Mouse (Mus musculus) stomach, embryonic 14.5 days (tissue): ENCODE measurements around the gene Pibf1. TPM values are rescaled to one million over a fixed set of nuclear protein-coding genes. Genes with fewer than 3 reads are reported as not detected.

Experiments
- ATAC-seq: fragments of 200-750 bp; cut with Nextera tagmentation; 2 replicates; pipeline ENCODE4 v1.8.0; 2017; ENCODE audit warnings: low read depth, moderate TSS enrichment; ENCODE audit not compliant: insufficient number of reproducible peaks, insufficient read depth, low FRiP score
- H3K27ac ChIP-seq: fragments of 300-500 bp; sonication (generic); 2 replicates; pipeline ENCODE4 v1.5.1; 2014; ENCODE audit warnings: mild to moderate bottlenecking, low read length, moderate library complexity, mixed read lengths
- H3K27me3 ChIP-seq: fragments of 300-500 bp; sonication (generic); 2 replicates; pipeline ENCODE4 v1.6.1; 2014; ENCODE audit warnings: low read length, control low read depth, mixed read lengths; ENCODE audit not compliant: control insufficient read depth, insufficient read depth
- H3K36me3 ChIP-seq: fragments of 300-500 bp; sonication (generic); 2 replicates; pipeline ENCODE4 v1.6.1; 2014; ENCODE audit warnings: mild to moderate bottlenecking, control low read depth, low read length, moderate library complexity, mixed read lengths; ENCODE audit not compliant: control insufficient read depth, insufficient read depth
- H3K4me1 ChIP-seq: fragments of 300-500 bp; sonication (generic); 2 replicates; pipeline ENCODE4 v1.6.1; 2014; ENCODE audit warnings: low read length, control low read depth, mixed read lengths; ENCODE audit not compliant: control insufficient read depth, insufficient read depth
- H3K4me2 ChIP-seq: fragments of 300-500 bp; sonication (generic); replicated peaks from 2 replicates; pipeline ENCODE4 v1.6.1; 2014; ENCODE audit warnings: low read depth, low read length, control low read depth
- H3K4me3 ChIP-seq: fragments of 300-500 bp; sonication (generic); 2 replicates; pipeline ENCODE4 v1.5.1; 2014; ENCODE audit warnings: low read depth, low read length, control low read depth
- H3K9ac ChIP-seq: fragments of 300-500 bp; sonication (generic); replicated peaks from 2 replicates; pipeline ENCODE4 v1.6.1; 2014; ENCODE audit warnings: low read depth, mild to moderate bottlenecking, control low read depth, low read length, moderate library complexity, mixed read lengths
- H3K9me3 ChIP-seq: fragments of 300-500 bp; sonication (generic); 2 replicates; pipeline ENCODE4 v1.6.1; 2016; ENCODE audit warnings: low read depth, low read length, control low read depth; ENCODE audit not compliant: control insufficient read depth
- WGBS: fragments of 180-500 bp; shearing (Covaris S2); extraction: QIAGEN DNeasy Blood & Tissue Kit; methylation state at CpG from one replicate; pipeline ENCODE4 v1.1.7; 2014; 5-methylcytosine and 5-hydroxymethylcytosine counted together
- polyA plus RNA-seq: library from polyadenylated mRNA; unstranded; fragments of >200 nt; fragmentation: Nextera tagmentation; extraction: Ambion mirVana; gene quantifications from 2 replicates; pipeline ENCODE4 v1.2.1, GENCODE M21; 2014

Pibf1 gene
- polyA plus RNA-seq: 21.5 and 21.6 TPM in 2 replicates

- Histone ChIP-seq H3K4me2 (peak within 1 kb of the TSS; percentile 74), H3K36me3 (peaks cover 38% of the 10 kb centered on the region), H3K27ac (peak within 1 kb of the TSS; percentile 80), H3K27me3 (no peaks in the 10 kb centered on the region), H3K9me3 (no peaks in the 10 kb centered on the region), H3K4me1 (0 out of 2 replicates have a peak, but pooled peaks cover 8% of the 10 kb centered on the region), H3K4me3 (peak within 1 kb of the TSS; percentile 99), H3K9ac (peak within 1 kb of the TSS; percentile 92)
- under 1% methylated on average over 73 of the region's 73 CpGs for WGBS
- peak; percentile 100 for ATAC-seq
Observed at GRCm38 (mm10) chr14:99099267-99099966, at the start of gene Pibf1, which contains the start of gene Dis3. Gene Pibf1, plus strand, starts transcription at chr14:99099424. Gene Dis3, minus strand, starts transcription at chr14:99099770.

GRCm38 (mm10) chr14:99058959-99059586, 40.2 kb upstream of the Pibf1 start:
- Histone ChIP-seq H3K36me3 (peaks cover 36% of the 10 kb centered on the region), H3K4me2 (no peak overlapping the region), H3K9me3 (no peaks in the 10 kb centered on the region), H3K9ac (no peak overlapping the region), H3K4me3 (no peak overlapping the region), H3K27ac (no peak overlapping the region), H3K27me3 (no peaks in the 10 kb centered on the region), H3K4me1 (no peaks in the 10 kb centered on the region)
- no peak for ATAC-seq
- 86% methylated on average over 7 of the region's 7 CpGs for WGBS

GRCm38 (mm10) chr14:99060616-99061015, 38.6 kb upstream of the Pibf1 start:
- no peak overlapping the region for H3K4me3 ChIP-seq
- ATAC-seq: no peak
- no peak overlapping the region for H3K4me2 ChIP-seq
- 96% methylated on average over 12 of the region's 12 CpGs for WGBS
- H3K27ac ChIP-seq: no peak overlapping the region
- no peaks in the 10 kb centered on the region for H3K4me1 ChIP-seq
- no peaks in the 10 kb centered on the region for H3K9me3 ChIP-seq
- no peaks in the 10 kb centered on the region for H3K27me3 ChIP-seq
- no peak overlapping the region for H3K9ac ChIP-seq
- H3K36me3 ChIP-seq: peaks cover 36% of the 10 kb centered on the region

- no peak for ATAC-seq
- no peak overlapping the region for H3K4me2 ChIP-seq
- no peak overlapping the region for H3K9ac ChIP-seq
- no peaks in the 10 kb centered on the region for H3K9me3 ChIP-seq
- H3K4me3 ChIP-seq: no peak overlapping the region
- 91% methylated on average over 2 of the region's 2 CpGs for WGBS
- H3K36me3 ChIP-seq: peaks cover 41% of the 10 kb centered on the region
- H3K4me1 ChIP-seq: no peaks in the 10 kb centered on the region
- no peaks in the 10 kb centered on the region for H3K27me3 ChIP-seq
- H3K27ac ChIP-seq: no peak overlapping the region
Observed at GRCm38 (mm10) chr14:99063091-99063490, 36.1 kb upstream of the Pibf1 start.

GRCm38 (mm10) chr14:99071146-99071545, 28.1 kb upstream of the Pibf1 start:
- Histone ChIP-seq H3K9me3 (no peaks in the 10 kb centered on the region), H3K36me3 (peaks cover 51% of the 10 kb centered on the region), H3K9ac (no peak overlapping the region), H3K4me1 (no peaks in the 10 kb centered on the region), H3K4me2 (no peak overlapping the region), H3K4me3 (no peak overlapping the region), H3K27me3 (no peaks in the 10 kb centered on the region), H3K27ac (no peak overlapping the region)
- WGBS: 95% methylated on average over 4 of the region's 4 CpGs
- no peak for ATAC-seq

GRCm38 (mm10) chr14:99088947-99089346, 10.3 kb upstream of the Pibf1 start:
- Histone ChIP-seq H3K4me3 (no peak overlapping the region), H3K9me3 (no peaks in the 10 kb centered on the region), H3K36me3 (peaks cover 60% of the 10 kb centered on the region), H3K4me1 (no peaks in the 10 kb centered on the region), H3K27ac (no peak overlapping the region), H3K9ac (no peak overlapping the region), H3K4me2 (no peak overlapping the region), H3K27me3 (no peaks in the 10 kb centered on the region)
- no peak for ATAC-seq
- WGBS: 92% methylated on average over 7 of the region's 7 CpGs

GRCm38 (mm10) chr14:99099967-99100587, 853 bp downstream of the Pibf1 start:
- no peaks in the 10 kb centered on the region for H3K9me3 ChIP-seq
- H3K9ac ChIP-seq: peak overlapping the region; percentile 45
- no peak overlapping the region for H3K27ac ChIP-seq
- H3K36me3 ChIP-seq: peaks cover 33% of the 10 kb centered on the region
- peak overlapping the region; percentile 99 for H3K4me3 ChIP-seq
- ATAC-seq: no peak
- H3K27me3 ChIP-seq: no peaks in the 10 kb centered on the region
- 6% methylated on average over 20 of the region's 20 CpGs for WGBS
- H3K4me1 ChIP-seq: 0 out of 2 replicates have a peak, but pooled peaks cover 8% of the 10 kb centered on the region
- peak overlapping the region; percentile 57 for H3K4me2 ChIP-seq

- H3K27ac ChIP-seq: no peak overlapping the region
- H3K36me3 ChIP-seq: peaks cover 14% of the 10 kb centered on the region
- ATAC-seq: no peak
- H3K4me3 ChIP-seq: no peak overlapping the region
- no peaks in the 10 kb centered on the region for H3K9me3 ChIP-seq
- no peak overlapping the region for H3K4me2 ChIP-seq
- H3K4me1 ChIP-seq: 0 out of 2 replicates have a peak, but pooled peaks cover 8% of the 10 kb centered on the region
- 90% methylated on average over 4 of the region's 4 CpGs for WGBS
- H3K9ac ChIP-seq: no peak overlapping the region
- no peaks in the 10 kb centered on the region for H3K27me3 ChIP-seq
Observed at GRCm38 (mm10) chr14:99103050-99103449, 3.8 kb downstream of the Pibf1 start.
